Mouse (Mus musculus): ENCODE measurements at regions not wholly inside any gene's neighbourhood (a gene's known extent, or its start where the extent isn't known, plus 50 kb on each side); places are given as distances from the start of the nearest gene placed in this dataset.

- in situ Hi-C loops (cut with MboI; ENCODE audit: unreplicated experiment in 2 of 2): loop anchor here in 1 of 2 experiments (25.0 kb wide), 1 partner anchor 490 kb away; no protein-coding TSS in a partner anchor
These were observed 67.5 kb upstream of the Mid1ip1 start for GRCm38 (mm10) chrX:10647332-10647731.

GRCm38 (mm10) chrX:10650881-10651280 lies 63.9 kb upstream of the Mid1ip1 start:
- in situ Hi-C loops (cut with MboI; ENCODE audit: unreplicated experiment in 2 of 2): loop anchor here (5.0 to 25.0 kb wide), 2 partner anchors 136 kb away; no protein-coding TSS in a partner anchor

Data from v-Abl transformed pro-B cells (cell line).